Mouse (Mus musculus): ENCODE results near the gene Sos1. TPM values are rescaled to one million over a fixed set of nuclear protein-coding genes. Genes with fewer than 3 reads are reported as not detected.

The Sos1 gene
- total and polyA plus RNA-seq, 2 experiments from 2014 or later: 7.2 to 29.0 TPM

DNA sequence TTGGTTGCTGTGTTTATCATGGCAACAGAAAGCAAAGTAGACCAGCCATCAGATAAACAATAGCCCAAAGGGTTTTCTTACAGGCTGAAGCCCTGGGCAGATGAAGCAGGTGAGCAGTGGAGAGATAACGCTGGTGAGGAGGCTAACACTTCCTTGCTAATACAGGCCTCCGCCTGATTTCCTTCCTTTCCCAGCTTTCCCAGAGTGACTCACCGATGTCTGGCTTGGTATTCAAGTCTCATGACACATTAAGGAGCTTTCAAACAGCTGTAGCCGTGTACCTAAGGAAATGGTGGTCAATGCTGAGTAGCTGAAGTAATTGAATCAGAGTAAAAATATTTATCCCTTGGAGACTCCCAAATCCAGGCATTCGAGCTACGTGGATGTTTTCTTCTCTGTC is 25.5 kb upstream of the Sos1 start:
- 88% methylated on average over 6 of the region's 6 CpGs for WGBS
- no peak for TF ChIP-seq CTCF (IDR thresholded peaks at IDR 0.05)
- no peaks in the 10 kb centered on the region for H3K36me3 ChIP-seq (ENCODE audit: insufficient read depth, low read length)
- H3K27ac ChIP-seq (ENCODE audit: low read depth, low read length): no peak overlapping the region
- H3K9ac ChIP-seq (replicated peaks; ENCODE audit: low read length, poor library complexity, severe bottlenecking): no peak overlapping the region
- DNase-seq (ENCODE audit: low spot score): no peak
- H3K27me3 ChIP-seq (ENCODE audit: insufficient read depth, low read length): no peaks in the 10 kb centered on the region
- H3K9me3 ChIP-seq (ENCODE audit: low read length): no peaks in the 10 kb centered on the region
- ATAC-seq (ENCODE audit: low FRiP score): no peak
- no peaks in the 10 kb centered on the region for H3K4me1 ChIP-seq (ENCODE audit: insufficient read depth, low read length)
- H3K4me2 ChIP-seq (ENCODE audit: low read depth, low read length, poor library complexity, severe bottlenecking): no peak overlapping the region
- no peak overlapping the region for H3K4me3 ChIP-seq (ENCODE audit: low read depth, low read length)

GRCm38 (mm10) chr17:80505342-80505741 is 25.1 kb upstream of the Sos1 start:
- Histone ChIP-seq H3K36me3 (ENCODE audit: insufficient read depth, low read length) (no peaks in the 10 kb centered on the region), H3K27me3 (ENCODE audit: insufficient read depth, low read length) (no peaks in the 10 kb centered on the region), H3K4me2 (ENCODE audit: low read depth, low read length, poor library complexity, severe bottlenecking) (no peak overlapping the region), H3K9ac (replicated peaks; ENCODE audit: low read length, poor library complexity, severe bottlenecking) (no peak overlapping the region), H3K4me1 (ENCODE audit: insufficient read depth, low read length) (no peaks in the 10 kb centered on the region), H3K9me3 (ENCODE audit: low read length) (no peaks in the 10 kb centered on the region), H3K27ac (ENCODE audit: low read depth, low read length) (no peak overlapping the region), H3K4me3 (ENCODE audit: low read depth, low read length) (no peak overlapping the region)
- 86% methylated on average over 4 of the region's 4 CpGs for WGBS
- ATAC-seq (ENCODE audit: low FRiP score) (no peak), DNase-seq (ENCODE audit: low spot score) (no peak)
- TF ChIP-seq CTCF (IDR thresholded peaks at IDR 0.05): no peak

- Histone ChIP-seq H3K27ac (ENCODE audit: low read depth, low read length) (no peak overlapping the region), H3K27me3 (ENCODE audit: insufficient read depth, low read length) (no peaks in the 10 kb centered on the region), H3K4me2 (ENCODE audit: low read depth, low read length, poor library complexity, severe bottlenecking) (no peak overlapping the region), H3K4me3 (ENCODE audit: low read depth, low read length) (no peak overlapping the region), H3K9ac (replicated peaks; ENCODE audit: low read length, poor library complexity, severe bottlenecking) (no peak overlapping the region), H3K36me3 (ENCODE audit: insufficient read depth, low read length) (no peaks in the 10 kb centered on the region), H3K9me3 (ENCODE audit: low read length) (no peaks in the 10 kb centered on the region), H3K4me1 (ENCODE audit: insufficient read depth, low read length) (no peaks in the 10 kb centered on the region)
- no peak for ATAC-seq (ENCODE audit: low FRiP score)
- DNase-seq (ENCODE audit: low spot score): no peak
- WGBS: 83% methylated on average over 2 of the region's 2 CpGs
- no peak for TF ChIP-seq CTCF (IDR thresholded peaks at IDR 0.05)
Observed at GRCm38 (mm10) chr17:80501805-80502172, 21.5 kb upstream of the Sos1 start.

- DNase-seq (ENCODE audit: low spot score) (no peak), ATAC-seq (ENCODE audit: low FRiP score) (no peak)
- Histone ChIP-seq H3K27me3 (ENCODE audit: insufficient read depth, low read length) (no peaks in the 10 kb centered on the region), H3K4me3 (ENCODE audit: low read depth, low read length) (no peak overlapping the region), H3K4me1 (ENCODE audit: insufficient read depth, low read length) (no peaks in the 10 kb centered on the region), H3K9me3 (ENCODE audit: low read length) (no peaks in the 10 kb centered on the region), H3K4me2 (ENCODE audit: low read depth, low read length, poor library complexity, severe bottlenecking) (no peak overlapping the region), H3K9ac (replicated peaks; ENCODE audit: low read length, poor library complexity, severe bottlenecking) (no peak overlapping the region), H3K36me3 (ENCODE audit: insufficient read depth, low read length) (no peaks in the 10 kb centered on the region), H3K27ac (ENCODE audit: low read depth, low read length) (no peak overlapping the region)
- TF ChIP-seq CTCF (IDR thresholded peaks at IDR 0.05): no peak
- 73% methylated on average over 5 of the region's 5 CpGs for WGBS
Observed at GRCm38 (mm10) chr17:80501037-80501804, 21.0 kb upstream of the Sos1 start.

GRCm38 (mm10) chr17:80500025-80500424 is 19.8 kb upstream of the Sos1 start:
- Histone ChIP-seq H3K4me3 (ENCODE audit: low read depth, low read length) (no peak overlapping the region), H3K27me3 (ENCODE audit: insufficient read depth, low read length) (no peaks in the 10 kb centered on the region), H3K9me3 (ENCODE audit: low read length) (no peaks in the 10 kb centered on the region), H3K4me2 (ENCODE audit: low read depth, low read length, poor library complexity, severe bottlenecking) (no peak overlapping the region), H3K9ac (replicated peaks; ENCODE audit: low read length, poor library complexity, severe bottlenecking) (no peak overlapping the region), H3K4me1 (ENCODE audit: insufficient read depth, low read length) (no peaks in the 10 kb centered on the region), H3K36me3 (ENCODE audit: insufficient read depth, low read length) (no peaks in the 10 kb centered on the region), H3K27ac (ENCODE audit: low read depth, low read length) (no peak overlapping the region)
- no peak for TF ChIP-seq CTCF (IDR thresholded peaks at IDR 0.05)
- ATAC-seq (ENCODE audit: low FRiP score): no peak
- 81% methylated on average over 4 of the region's 4 CpGs for WGBS
- DNase-seq (ENCODE audit: low spot score): no peak

GRCm38 (mm10) chr17:80498600-80499268 is 18.5 kb upstream of the Sos1 start:
- DNase-seq (ENCODE audit: low spot score) (no peak), ATAC-seq (ENCODE audit: low FRiP score) (no peak)
- no peak overlapping the region for H3K4me3 ChIP-seq (ENCODE audit: low read depth, low read length)
- H3K27ac ChIP-seq (ENCODE audit: low read depth, low read length): no peak overlapping the region
- H3K4me2 ChIP-seq (ENCODE audit: low read depth, low read length, poor library complexity, severe bottlenecking): no peak overlapping the region
- TF ChIP-seq CTCF (IDR thresholded peaks at IDR 0.05): no peak
- no peaks in the 10 kb centered on the region for H3K27me3 ChIP-seq (ENCODE audit: insufficient read depth, low read length)
- H3K36me3 ChIP-seq (ENCODE audit: insufficient read depth, low read length): no peaks in the 10 kb centered on the region
- no peaks in the 10 kb centered on the region for H3K4me1 ChIP-seq (ENCODE audit: insufficient read depth, low read length)
- H3K9ac ChIP-seq (replicated peaks; ENCODE audit: low read length, poor library complexity, severe bottlenecking): no peak overlapping the region
- 66% methylated on average over 11 of the region's 11 CpGs for WGBS
- H3K9me3 ChIP-seq (ENCODE audit: low read length): no peaks in the 10 kb centered on the region

Data from midbrain, postnatal 0 days (tissue).